Mouse (Mus musculus): ENCODE results near the gene Emsy. TPM values are rescaled to one million over a fixed set of nuclear protein-coding genes. Genes with fewer than 3 reads are reported as not detected.

The Emsy gene
- polyA plus RNA-seq, 1 experiment from 2014 or later: 32.3 TPM

DNA sequence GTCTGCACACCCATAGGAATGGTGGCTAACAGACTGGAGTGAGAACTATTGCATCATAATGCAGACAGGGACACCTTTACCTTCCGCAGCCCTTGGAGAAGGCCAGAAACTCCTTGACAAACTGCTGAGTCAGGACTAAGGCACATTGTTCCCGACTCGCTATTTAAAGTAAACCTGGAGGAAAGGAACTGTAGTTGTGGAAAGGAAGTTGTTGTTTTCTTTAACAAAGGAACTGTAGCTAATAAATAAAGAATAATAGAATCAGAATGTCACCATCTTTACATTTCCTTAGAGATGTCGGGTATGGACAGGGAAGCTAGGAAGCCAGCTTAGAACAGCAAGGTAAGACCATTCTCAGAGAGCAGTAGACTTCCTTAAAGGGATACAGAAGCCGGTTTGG, 89.5 kb downstream of the Emsy start:
- Histone ChIP-seq H3K4me2 (ENCODE audit: low read length) (no peak overlapping the region), H3K36me3 (ENCODE audit: control insufficient read depth, insufficient read depth, low read length) (no peaks in the 10 kb centered on the region), H3K9me3 (ENCODE audit: control insufficient read depth, low read length) (no peaks in the 10 kb centered on the region), H3K4me3 (ENCODE audit: low read depth, low read length) (no peak overlapping the region), H3K4me1 (replicated peaks; ENCODE audit: control insufficient read depth, insufficient read depth, low read length) (peaks cover 10% of the 10 kb centered on the region; the same call in 1 of the 2 replicates), H3K9ac (ENCODE audit: low read length) (no peak overlapping the region), H3K27ac (ENCODE audit: low read depth) (no peak overlapping the region), H3K27me3 (replicated peaks; ENCODE audit: control insufficient read depth, insufficient read depth, low read length) (no peaks in the 10 kb centered on the region)
- 33% methylated on average over 5 of the region's 5 CpGs for WGBS
- ATAC-seq (replicated peaks; ENCODE audit: low FRiP score, low TSS enrichment, low read depth) (no peak), DNase-seq (ENCODE audit: low spot score) (no peak)

- H3K4me1 ChIP-seq (replicated peaks; ENCODE audit: control insufficient read depth, insufficient read depth, low read length): no peaks in the 10 kb centered on the region
- no peaks in the 10 kb centered on the region for H3K9me3 ChIP-seq (ENCODE audit: control insufficient read depth, low read length)
- WGBS: 69% methylated on average over 9 of the region's 9 CpGs
- H3K4me3 ChIP-seq (ENCODE audit: low read depth, low read length): no peak overlapping the region
- no peak overlapping the region for H3K9ac ChIP-seq (ENCODE audit: low read length)
- H3K4me2 ChIP-seq (ENCODE audit: low read length): no peak overlapping the region
- ATAC-seq (replicated peaks; ENCODE audit: low FRiP score, low TSS enrichment, low read depth) (no peak), DNase-seq (ENCODE audit: low spot score) (no peak)
- H3K27me3 ChIP-seq (replicated peaks; ENCODE audit: control insufficient read depth, insufficient read depth, low read length): no peaks in the 10 kb centered on the region
- no peaks in the 10 kb centered on the region for H3K36me3 ChIP-seq (ENCODE audit: control insufficient read depth, insufficient read depth, low read length)
- peak overlapping the region; percentile 13; the same call in 1 of the 2 replicates for H3K27ac ChIP-seq (ENCODE audit: low read depth)
These were observed 91.8 kb downstream of the Emsy start for GRCm38 (mm10) chr7:98564607-98565364.

DNA sequence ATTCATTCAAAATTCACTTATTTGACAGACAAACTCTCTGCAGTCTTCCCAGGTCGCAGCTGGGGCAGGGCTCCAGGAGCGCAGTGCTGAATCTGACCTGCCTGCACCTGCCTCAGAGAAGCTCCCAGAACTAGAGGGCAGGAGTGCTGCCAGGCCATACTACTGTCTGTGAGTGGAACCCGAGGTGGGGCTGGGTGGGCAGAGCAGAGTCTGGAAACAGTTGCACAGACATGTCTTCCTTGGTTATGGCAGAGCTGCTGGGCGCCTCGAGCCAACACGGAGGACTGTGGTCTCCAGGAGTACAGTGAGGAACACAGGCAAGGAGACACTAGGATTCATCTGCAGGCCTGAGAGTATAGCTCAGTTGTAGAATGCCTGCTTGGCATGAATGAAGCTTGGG, 92.6 kb downstream of the Emsy start:
- H3K9me3 ChIP-seq (ENCODE audit: control insufficient read depth, low read length): no peaks in the 10 kb centered on the region
- DNase-seq (ENCODE audit: low spot score): no peak
- H3K9ac ChIP-seq (ENCODE audit: low read length): no peak overlapping the region
- H3K27me3 ChIP-seq (replicated peaks; ENCODE audit: control insufficient read depth, insufficient read depth, low read length): no peaks in the 10 kb centered on the region
- no peaks in the 10 kb centered on the region; the same call in 1 of the 2 replicates for H3K4me1 ChIP-seq (replicated peaks; ENCODE audit: control insufficient read depth, insufficient read depth, low read length)
- ATAC-seq (replicated peaks; ENCODE audit: low FRiP score, low TSS enrichment, low read depth): no peak
- H3K4me3 ChIP-seq (ENCODE audit: low read depth, low read length): no peak overlapping the region
- WGBS: 90% methylated on average over 6 of the region's 6 CpGs
- no peak overlapping the region for H3K4me2 ChIP-seq (ENCODE audit: low read length)
- H3K36me3 ChIP-seq (ENCODE audit: control insufficient read depth, insufficient read depth, low read length): no peaks in the 10 kb centered on the region
- H3K27ac ChIP-seq (ENCODE audit: low read depth): no peak overlapping the region

GRCm38 (mm10) chr7:98562966-98563365, 93.6 kb downstream of the Emsy start:
- Histone ChIP-seq H3K27ac (ENCODE audit: low read depth) (no peak overlapping the region), H3K4me3 (ENCODE audit: low read depth, low read length) (no peak overlapping the region), H3K9me3 (ENCODE audit: control insufficient read depth, low read length) (no peaks in the 10 kb centered on the region), H3K36me3 (ENCODE audit: control insufficient read depth, insufficient read depth, low read length) (no peaks in the 10 kb centered on the region), H3K9ac (ENCODE audit: low read length) (no peak overlapping the region), H3K4me2 (ENCODE audit: low read length) (no peak overlapping the region), H3K27me3 (replicated peaks; ENCODE audit: control insufficient read depth, insufficient read depth, low read length) (no peaks in the 10 kb centered on the region), H3K4me1 (replicated peaks; ENCODE audit: control insufficient read depth, insufficient read depth, low read length) (no peaks in the 10 kb centered on the region; the same call in none of the 2 replicates)
- WGBS: 67% methylated on average over 5 of the region's 5 CpGs
- no peak for ATAC-seq (replicated peaks; ENCODE audit: low FRiP score, low TSS enrichment, low read depth)
- no peak for DNase-seq (ENCODE audit: low spot score)

DNA sequence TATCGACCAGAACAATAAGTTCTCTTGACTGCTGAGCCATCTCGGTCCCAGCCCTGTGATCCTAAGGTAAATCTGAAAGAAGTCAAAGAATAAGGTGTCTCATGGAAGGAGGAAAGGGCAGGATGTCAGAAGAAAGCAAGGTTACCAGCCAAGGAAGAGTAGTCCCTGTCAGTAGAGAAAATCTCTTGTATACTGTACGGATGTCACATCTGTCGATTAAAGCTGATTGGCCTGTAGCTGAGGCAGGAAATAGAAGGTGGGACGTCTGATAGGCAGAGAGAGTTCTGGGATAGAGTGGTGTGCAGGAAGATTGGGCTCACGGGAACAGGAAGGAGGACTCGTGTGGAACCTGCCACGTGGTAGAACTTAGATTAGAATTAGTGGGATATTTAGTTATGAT, 94.4 kb downstream of the Emsy start:
- no peaks in the 10 kb centered on the region; the same call in none of the 2 replicates for H3K4me1 ChIP-seq (replicated peaks; ENCODE audit: control insufficient read depth, insufficient read depth, low read length)
- DNase-seq (ENCODE audit: low spot score): no peak
- H3K27ac ChIP-seq (ENCODE audit: low read depth): no peak overlapping the region
- H3K9ac ChIP-seq (ENCODE audit: low read length): no peak overlapping the region
- ATAC-seq (replicated peaks; ENCODE audit: low FRiP score, low TSS enrichment, low read depth): no peak
- no peaks in the 10 kb centered on the region for H3K36me3 ChIP-seq (ENCODE audit: control insufficient read depth, insufficient read depth, low read length)
- no peaks in the 10 kb centered on the region for H3K9me3 ChIP-seq (ENCODE audit: control insufficient read depth, low read length)
- no peak overlapping the region for H3K4me2 ChIP-seq (ENCODE audit: low read length)
- H3K4me3 ChIP-seq (ENCODE audit: low read depth, low read length): no peak overlapping the region
- no peaks in the 10 kb centered on the region for H3K27me3 ChIP-seq (replicated peaks; ENCODE audit: control insufficient read depth, insufficient read depth, low read length)
- WGBS: 80% methylated on average over 8 of the region's 8 CpGs

- Histone ChIP-seq H3K9ac (ENCODE audit: low read length) (no peak overlapping the region), H3K9me3 (ENCODE audit: control insufficient read depth, low read length) (no peaks in the 10 kb centered on the region), H3K4me3 (ENCODE audit: low read depth, low read length) (no peak overlapping the region), H3K36me3 (ENCODE audit: control insufficient read depth, insufficient read depth, low read length) (no peaks in the 10 kb centered on the region), H3K4me2 (ENCODE audit: low read length) (no peak overlapping the region), H3K27me3 (replicated peaks; ENCODE audit: control insufficient read depth, insufficient read depth, low read length) (no peaks in the 10 kb centered on the region), H3K27ac (ENCODE audit: low read depth) (no peak overlapping the region), H3K4me1 (replicated peaks; ENCODE audit: control insufficient read depth, insufficient read depth, low read length) (no peaks in the 10 kb centered on the region; the same call in none of the 2 replicates)
- ATAC-seq (replicated peaks; ENCODE audit: low FRiP score, low TSS enrichment, low read depth) (no peak), DNase-seq (ENCODE audit: low spot score) (no peak)
- 82% methylated on average over 12 of the region's 12 CpGs for WGBS
These were observed 94.9 kb downstream of the Emsy start for GRCm38 (mm10) chr7:98561556-98562164.

DNA sequence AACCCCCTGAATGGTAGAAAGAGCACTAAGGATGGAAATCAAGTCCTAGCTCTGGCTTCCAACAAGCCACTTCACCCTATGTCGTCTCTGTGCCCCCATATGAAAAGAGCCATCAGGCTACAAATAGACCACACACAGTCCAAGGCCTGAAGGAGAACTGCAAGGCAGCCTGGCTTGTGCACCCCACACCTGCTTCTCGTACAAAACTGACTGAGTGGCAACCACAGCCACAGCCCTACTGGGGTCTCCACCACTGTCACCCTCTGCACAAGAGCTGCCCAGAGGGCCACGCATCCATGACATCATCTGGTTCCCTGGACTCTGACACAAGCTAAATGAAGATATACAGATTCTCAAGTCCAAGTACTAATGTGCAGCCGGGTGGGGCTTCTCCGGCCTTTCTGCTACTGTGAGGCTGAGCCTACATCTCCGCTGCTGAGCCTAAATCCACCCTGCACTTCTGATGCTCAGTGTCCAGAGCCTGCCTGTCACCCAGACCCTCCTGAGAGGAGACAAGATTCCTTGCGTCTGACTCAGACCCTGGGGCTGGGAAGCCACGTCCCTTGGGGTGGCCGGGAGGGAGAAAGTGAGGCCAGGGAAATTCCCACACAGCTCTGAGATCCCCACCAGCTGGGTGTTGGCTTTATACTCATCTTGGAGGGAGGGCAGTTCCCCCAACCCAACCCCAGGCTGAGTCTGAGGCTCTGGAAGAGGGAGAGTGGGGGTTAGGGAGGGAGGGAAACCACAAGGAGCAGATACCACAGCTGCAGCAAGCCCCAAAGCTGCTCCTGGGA, 98.3 kb downstream of the Emsy start:
- Histone ChIP-seq H3K4me1 (replicated peaks; ENCODE audit: control insufficient read depth, insufficient read depth, low read length) (no peaks in the 10 kb centered on the region; the same call in none of the 2 replicates), H3K4me3 (ENCODE audit: low read depth, low read length) (no peak overlapping the region), H3K27ac (ENCODE audit: low read depth) (no peak overlapping the region), H3K9me3 (ENCODE audit: control insufficient read depth, low read length) (no peaks in the 10 kb centered on the region), H3K9ac (ENCODE audit: low read length) (no peak overlapping the region), H3K27me3 (replicated peaks; ENCODE audit: control insufficient read depth, insufficient read depth, low read length) (no peaks in the 10 kb centered on the region), H3K4me2 (ENCODE audit: low read length) (no peak overlapping the region), H3K36me3 (ENCODE audit: control insufficient read depth, insufficient read depth, low read length) (no peaks in the 10 kb centered on the region)
- 55% methylated on average over 9 of the region's 9 CpGs for WGBS
- ATAC-seq (replicated peaks; ENCODE audit: low FRiP score, low TSS enrichment, low read depth): no peak
- DNase-seq (ENCODE audit: low spot score): peak; percentile 61

- Histone ChIP-seq H3K36me3 (ENCODE audit: control insufficient read depth, insufficient read depth, low read length) (no peaks in the 10 kb centered on the region), H3K9me3 (ENCODE audit: control insufficient read depth, low read length) (no peaks in the 10 kb centered on the region), H3K9ac (ENCODE audit: low read length) (no peak overlapping the region), H3K4me1 (replicated peaks; ENCODE audit: control insufficient read depth, insufficient read depth, low read length) (no peaks in the 10 kb centered on the region; the same call in none of the 2 replicates), H3K27me3 (replicated peaks; ENCODE audit: control insufficient read depth, insufficient read depth, low read length) (no peaks in the 10 kb centered on the region), H3K27ac (ENCODE audit: low read depth) (no peak overlapping the region), H3K4me3 (ENCODE audit: low read depth, low read length) (no peak overlapping the region), H3K4me2 (ENCODE audit: low read length) (no peak overlapping the region)
- ATAC-seq (replicated peaks; ENCODE audit: low FRiP score, low TSS enrichment, low read depth) (no peak), DNase-seq (ENCODE audit: low spot score) (no peak)
- 82% methylated on average over 6 of the region's 6 CpGs for WGBS
These were observed 99.7 kb downstream of the Emsy start for GRCm38 (mm10) chr7:98556767-98557394.

Measured in intestine, embryonic 14.5 days (tissue).